Mouse (Mus musculus): ENCODE measurements around the gene Pacs1. TPM values are rescaled to one million over a fixed set of nuclear protein-coding genes. Genes with fewer than 3 reads are reported as not detected.

Gene Pacs1
- total and polyA plus RNA-seq, 2 experiments = 1.1 to 3.0 TPM

DNA sequence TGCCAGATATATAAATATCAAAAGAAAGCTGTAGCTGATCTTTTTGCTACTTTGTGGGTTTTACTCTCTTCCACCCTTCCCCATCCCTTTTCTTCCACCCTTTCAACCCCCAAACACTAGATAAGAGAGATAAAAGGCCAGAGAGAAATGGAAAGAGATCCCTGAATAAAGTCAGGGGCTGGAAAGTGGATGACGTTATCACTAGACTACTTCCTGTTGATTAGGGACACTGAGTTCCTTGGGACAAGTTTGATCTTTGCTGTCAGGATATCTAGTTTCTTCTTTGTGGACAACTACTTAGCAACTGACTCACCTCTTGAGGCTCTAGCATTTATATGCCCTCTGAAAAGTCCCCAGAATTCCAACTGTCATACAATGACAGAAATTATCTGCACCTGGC is 102.5 kb downstream of the Pacs1 start:
- Histone ChIP-seq H3K27me3 (ENCODE audit: control insufficient read depth, insufficient read depth, low read length) (no peaks in the 10 kb centered on the region), H3K4me1 (ENCODE audit: control insufficient read depth, insufficient read depth, low read length) (no peaks in the 10 kb centered on the region), H3K36me3 (ENCODE audit: control insufficient read depth, insufficient read depth, low read length) (no peaks in the 10 kb centered on the region), H3K9ac (ENCODE audit: low read depth, low read length) (no peak overlapping the region), H3K79me2 (ENCODE audit: control insufficient read depth, insufficient read depth, low read length) (no peaks in the 10 kb centered on the region), H3K27ac (replicated peaks; ENCODE audit: insufficient read depth, low read depth, low read length) (no peak overlapping the region), H3K4me3 (ENCODE audit: insufficient read depth, low read depth, low read length) (no peak overlapping the region)
- no peak for DNase-seq (ENCODE audit: extremely low read depth, low read depth, low spot score)
- TF ChIP-seq POLR2A (IDR thresholded peaks at IDR 0.05; ENCODE audit: extremely low read depth, insufficient read depth, low read length) (no peak), CTCF (IDR thresholded peaks at IDR 0.05; ENCODE audit: low read depth, low read length) (no peak)
- 60% methylated on average over 1 of the region's 1 CpGs for WGBS

- Histone ChIP-seq H3K9ac (ENCODE audit: low read depth, low read length) (no peak overlapping the region), H3K27ac (replicated peaks; ENCODE audit: insufficient read depth, low read depth, low read length) (no peak overlapping the region), H3K27me3 (ENCODE audit: control insufficient read depth, insufficient read depth, low read length) (no peaks in the 10 kb centered on the region), H3K36me3 (ENCODE audit: control insufficient read depth, insufficient read depth, low read length) (no peaks in the 10 kb centered on the region), H3K4me1 (ENCODE audit: control insufficient read depth, insufficient read depth, low read length) (no peaks in the 10 kb centered on the region), H3K4me3 (ENCODE audit: insufficient read depth, low read depth, low read length) (no peak overlapping the region), H3K79me2 (ENCODE audit: control insufficient read depth, insufficient read depth, low read length) (no peaks in the 10 kb centered on the region)
- DNase-seq (ENCODE audit: extremely low read depth, low read depth, low spot score) = no peak
- TF ChIP-seq CTCF (IDR thresholded peaks at IDR 0.05; ENCODE audit: low read depth, low read length) (no peak), POLR2A (IDR thresholded peaks at IDR 0.05; ENCODE audit: extremely low read depth, insufficient read depth, low read length) (no peak)
- 92% methylated on average over 4 of the region's 4 CpGs for WGBS
These were observed 105.4 kb downstream of the Pacs1 start for GRCm38 (mm10) chr19:5167477-5167876.

- WGBS = 79% methylated on average over 2 of the region's 2 CpGs
- no peaks in the 10 kb centered on the region for H3K79me2 ChIP-seq (ENCODE audit: control insufficient read depth, insufficient read depth, low read length)
- DNase-seq (ENCODE audit: extremely low read depth, low read depth, low spot score) = no peak
These were observed 108.5 kb downstream of the Pacs1 start for GRCm38 (mm10) chr19:5164380-5164779.

GRCm38 (mm10) chr19:5161913-5162312 is 111.0 kb downstream of the Pacs1 start:
- Histone ChIP-seq H3K9ac (ENCODE audit: low read depth, low read length) (no peak overlapping the region), H3K27ac (replicated peaks; ENCODE audit: insufficient read depth, low read depth, low read length) (no peak overlapping the region), H3K36me3 (ENCODE audit: control insufficient read depth, insufficient read depth, low read length) (no peaks in the 10 kb centered on the region), H3K27me3 (ENCODE audit: control insufficient read depth, insufficient read depth, low read length) (no peaks in the 10 kb centered on the region), H3K79me2 (ENCODE audit: control insufficient read depth, insufficient read depth, low read length) (no peaks in the 10 kb centered on the region), H3K4me3 (ENCODE audit: insufficient read depth, low read depth, low read length) (no peak overlapping the region), H3K4me1 (ENCODE audit: control insufficient read depth, insufficient read depth, low read length) (no peaks in the 10 kb centered on the region)
- TF ChIP-seq POLR2A (IDR thresholded peaks at IDR 0.05; ENCODE audit: extremely low read depth, insufficient read depth, low read length) = no peak
- no peak for TF ChIP-seq CTCF (IDR thresholded peaks at IDR 0.05; ENCODE audit: low read depth, low read length)
- DNase-seq (ENCODE audit: extremely low read depth, low read depth, low spot score) = no peak
- WGBS = 92% methylated on average over 3 of the region's 3 CpGs

More at GRCm38 (mm10) chr19:5164380-5164779, 108.5 kb downstream of the Pacs1 start:
- Histone ChIP-seq H3K4me1 (ENCODE audit: control insufficient read depth, insufficient read depth, low read length) (no peaks in the 10 kb centered on the region), H3K36me3 (ENCODE audit: control insufficient read depth, insufficient read depth, low read length) (no peaks in the 10 kb centered on the region), H3K4me3 (ENCODE audit: insufficient read depth, low read depth, low read length) (no peak overlapping the region), H3K27ac (replicated peaks; ENCODE audit: insufficient read depth, low read depth, low read length) (no peak overlapping the region), H3K9ac (ENCODE audit: low read depth, low read length) (no peak overlapping the region), H3K27me3 (ENCODE audit: control insufficient read depth, insufficient read depth, low read length) (no peaks in the 10 kb centered on the region)
- no peak for TF ChIP-seq POLR2A (IDR thresholded peaks at IDR 0.05; ENCODE audit: extremely low read depth, insufficient read depth, low read length)
- peak; percentile 53 for TF ChIP-seq CTCF (IDR thresholded peaks at IDR 0.05; ENCODE audit: low read depth, low read length)

DNA sequence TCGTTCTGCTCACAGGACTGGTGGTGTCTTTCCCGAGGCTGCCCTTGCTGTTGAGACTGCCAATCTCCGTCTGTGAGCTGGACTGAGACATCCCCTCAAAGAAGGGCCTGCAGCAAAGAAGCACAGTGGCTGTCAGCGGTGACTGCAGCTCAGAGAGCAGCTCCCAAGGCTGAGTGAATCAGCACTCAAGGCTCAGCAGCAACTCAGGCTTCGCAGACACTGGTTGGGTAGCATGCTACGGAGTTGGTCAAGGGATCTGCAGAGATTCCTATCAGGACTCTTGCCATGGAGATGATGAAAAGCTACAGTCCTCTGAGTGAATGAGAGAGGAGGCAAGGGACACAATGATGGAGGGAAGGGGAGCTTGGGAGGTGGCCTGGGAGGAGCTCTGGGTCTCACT is 120.7 kb downstream of the Pacs1 start:
- H3K9ac ChIP-seq (ENCODE audit: low read depth, low read length) = no peak overlapping the region
- no peak overlapping the region for H3K27ac ChIP-seq (replicated peaks; ENCODE audit: insufficient read depth, low read depth, low read length)
- no peaks in the 10 kb centered on the region for H3K79me2 ChIP-seq (ENCODE audit: control insufficient read depth, insufficient read depth, low read length)
- H3K27me3 ChIP-seq (ENCODE audit: control insufficient read depth, insufficient read depth, low read length) = no peaks in the 10 kb centered on the region
- 93% methylated on average over 6 of the region's 6 CpGs for WGBS
- H3K4me3 ChIP-seq (ENCODE audit: insufficient read depth, low read depth, low read length) = no peak overlapping the region
- H3K4me1 ChIP-seq (ENCODE audit: control insufficient read depth, insufficient read depth, low read length) = no peaks in the 10 kb centered on the region
- no peak for TF ChIP-seq CTCF (IDR thresholded peaks at IDR 0.05; ENCODE audit: low read depth, low read length)
- TF ChIP-seq POLR2A (IDR thresholded peaks at IDR 0.05; ENCODE audit: extremely low read depth, insufficient read depth, low read length) = no peak
- no peak for DNase-seq (ENCODE audit: extremely low read depth, low read depth, low spot score)
- no peaks in the 10 kb centered on the region for H3K36me3 ChIP-seq (ENCODE audit: control insufficient read depth, insufficient read depth, low read length)

DNA sequence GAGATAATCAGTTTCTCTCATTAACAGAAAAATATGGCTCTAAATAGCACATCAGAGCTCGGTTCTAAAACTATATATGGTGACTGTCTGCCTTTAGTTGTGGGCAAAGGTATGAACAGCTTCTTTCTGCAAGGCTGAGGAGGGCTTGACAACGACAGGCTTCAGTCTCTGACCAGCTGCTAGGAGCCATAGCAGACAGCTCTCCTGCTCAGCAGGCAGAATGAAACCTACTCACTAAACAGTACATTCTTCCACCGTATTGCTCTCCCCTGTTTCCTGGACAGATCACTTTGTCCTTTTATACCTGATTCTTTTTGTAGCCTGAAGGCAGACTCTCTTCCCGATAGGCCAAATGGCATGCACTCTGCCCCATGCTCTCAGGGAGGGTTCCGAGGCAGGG is 121.2 kb downstream of the Pacs1 start:
- Histone ChIP-seq H3K4me3 (ENCODE audit: insufficient read depth, low read depth, low read length) (no peak overlapping the region), H3K27ac (replicated peaks; ENCODE audit: insufficient read depth, low read depth, low read length) (no peak overlapping the region), H3K79me2 (ENCODE audit: control insufficient read depth, insufficient read depth, low read length) (no peaks in the 10 kb centered on the region), H3K9ac (ENCODE audit: low read depth, low read length) (no peak overlapping the region), H3K4me1 (ENCODE audit: control insufficient read depth, insufficient read depth, low read length) (no peaks in the 10 kb centered on the region), H3K36me3 (ENCODE audit: control insufficient read depth, insufficient read depth, low read length) (no peaks in the 10 kb centered on the region), H3K27me3 (ENCODE audit: control insufficient read depth, insufficient read depth, low read length) (no peaks in the 10 kb centered on the region)
- WGBS = 86% methylated on average over 5 of the region's 5 CpGs
- DNase-seq (ENCODE audit: extremely low read depth, low read depth, low spot score) = no peak
- no peak for TF ChIP-seq POLR2A (IDR thresholded peaks at IDR 0.05; ENCODE audit: extremely low read depth, insufficient read depth, low read length)
- TF ChIP-seq CTCF (IDR thresholded peaks at IDR 0.05; ENCODE audit: low read depth, low read length) = no peak

Data from liver, adult 2 months (tissue).